8 mouse cellular contexts compared by ENCODE assay signal in genomic region chr2:118976941-118977340, GRCm38 (mm10). TPM values are rescaled to one million over a fixed set of nuclear protein-coding genes. Genes with fewer than 3 reads are reported as not detected.
DNase-seq lines count a peak whose midpoint lies in the region; ATAC-seq and TF ChIP-seq lines count a peak whose summit lies in the region.

No protein-coding gene starts in this region.

- no peaks in the 10 kb centered on the region for H3K36me3 ChIP-seq in forebrain, embryonic 11.5 days (ENCODE audit: control insufficient read depth, insufficient read depth, low read length)
- no peaks in the 10 kb centered on the region for H3K36me3 ChIP-seq in limb, embryonic 12.5 days
- no peaks in the 10 kb centered on the region for H3K36me3 ChIP-seq in neural tube, embryonic 15.5 days

- ATAC-seq in forebrain, embryonic 11.5 days (replicated peaks; ENCODE audit: low FRiP score), result no peak
- no peak for ATAC-seq in limb, embryonic 12.5 days (ENCODE audit: insufficient number of reproducible peaks, insufficient read depth, low FRiP score, low TSS enrichment, low read depth)
- no peak for ATAC-seq in neural tube, embryonic 15.5 days (ENCODE audit: low FRiP score)

- peaks cover 40% of the 10 kb centered on the region for H3K27me3 ChIP-seq in forebrain, embryonic 11.5 days (ENCODE audit: control insufficient read depth, insufficient read depth, low read length)
- H3K27me3 ChIP-seq in limb, embryonic 12.5 days, result peaks cover 57% of the 10 kb centered on the region
- peaks cover 37% of the 10 kb centered on the region for H3K27me3 ChIP-seq in neural tube, embryonic 15.5 days (replicated peaks)

- H3K9ac ChIP-seq in forebrain, embryonic 11.5 days (ENCODE audit: low read length), result peak overlapping the region; percentile 77; the same call in 1 of the 2 replicates
- peak overlapping the region; percentile 74 for H3K9ac ChIP-seq in limb, embryonic 12.5 days (replicated peaks)
- H3K9ac ChIP-seq in neural tube, embryonic 15.5 days (replicated peaks), result peak overlapping the region; percentile 68

- peaks cover 3% of the 10 kb centered on the region; the same call in 1 of the 2 replicates for H3K4me1 ChIP-seq in forebrain, embryonic 11.5 days (replicated peaks; ENCODE audit: control insufficient read depth, insufficient read depth, low read length)
- H3K4me1 ChIP-seq in limb, embryonic 12.5 days (replicated peaks), result peaks cover 10% of the 10 kb centered on the region
- peaks cover 21% of the 10 kb centered on the region for H3K4me1 ChIP-seq in neural tube, embryonic 15.5 days

- H3K4me3 ChIP-seq in layer of hippocampus, adult 2 months, result peak overlapping the region; percentile 66
- peak overlapping the region; percentile 57 for H3K4me3 ChIP-seq in forebrain, embryonic 11.5 days (ENCODE audit: low read depth, low read length)
- peak overlapping the region; percentile 64 for H3K4me3 ChIP-seq in limb, embryonic 12.5 days (replicated peaks)
- H3K4me3 ChIP-seq in neural tube, embryonic 15.5 days (replicated peaks), result peak overlapping the region; percentile 60

- TF ChIP-seq CTCF in layer of hippocampus, adult 2 months (conservative IDR thresholded peaks at IDR 0.05), result no peak

- H3K9me3 ChIP-seq in forebrain, embryonic 11.5 days (ENCODE audit: control insufficient read depth, low read length), result no peaks in the 10 kb centered on the region
- no peaks in the 10 kb centered on the region for H3K9me3 ChIP-seq in limb, embryonic 12.5 days
- H3K9me3 ChIP-seq in neural tube, embryonic 15.5 days (replicated peaks), result no peaks in the 10 kb centered on the region

- peak overlapping the region; percentile 98 for H3K4me2 ChIP-seq in forebrain, embryonic 11.5 days (ENCODE audit: low read depth, low read length, severe bottlenecking)
- H3K4me2 ChIP-seq in limb, embryonic 12.5 days, result peak overlapping the region; percentile 86
- H3K4me2 ChIP-seq in neural tube, embryonic 15.5 days, result peak overlapping the region; percentile 95

- H3K27ac ChIP-seq in layer of hippocampus, adult 2 months, result peak overlapping the region; percentile 90
- no peak overlapping the region for H3K27ac ChIP-seq in forebrain, embryonic 11.5 days (ENCODE audit: low read depth, low read length)
- H3K27ac ChIP-seq in limb, embryonic 12.5 days, result no peak overlapping the region
- no peak overlapping the region for H3K27ac ChIP-seq in neural tube, embryonic 15.5 days (replicated peaks)

- 15% methylated on average over 5 of the region's 5 CpGs for WGBS in forebrain, embryonic 11.5 days
- WGBS in limb, embryonic 12.5 days, result 14% methylated on average over 5 of the region's 5 CpGs
- WGBS in neural tube, embryonic 15.5 days, result 16% methylated on average over 5 of the region's 5 CpGs

- no peak for DNase-seq in layer of hippocampus, adult 2 months (ENCODE audit: low spot score in 2 of 2)
- no peak for DNase-seq in layer of hippocampus, adult 8-10 months (ENCODE audit: low spot score in 2 of 2)
- DNase-seq in forebrain, embryonic 11.5 days (ENCODE audit: low spot score), result no peak
- no peak for DNase-seq in gastrocnemius, adult 18-20 months (ENCODE audit: low spot score)
- DNase-seq in thymus, postnatal 14 days, result no peak
- no peak for DNase-seq in right cerebral cortex, postnatal 14 days

RNA-seq across cellular contexts. Expression of gene Chst14, which starts 50.6 kb away (rescaled TPM):
- total RNA-seq in layer of hippocampus, adult 2 months (2021), result 1 to 10 TPM; 2.5 to 3.0 TPM
- 1 to 10 TPM; 3.5 to 4.3 (median 3.8) TPM for total RNA-seq in layer of hippocampus, adult 8-10 months (2022)
- polyA plus RNA-seq in forebrain, embryonic 11.5 days (2014; fragmentation: Nextera tagmentation; extraction: Ambion mirVana), result 15.7 and 20.4 TPM in 2 replicates
- polyA plus RNA-seq in limb, embryonic 12.5 days (2016; fragmentation: Nextera tagmentation; extraction: Ambion mirVana), result 42.9 and 45.6 TPM in 2 replicates
- 6.1 and 9.3 TPM in 2 replicates for polyA plus RNA-seq in neural tube, embryonic 15.5 days (2015; fragmentation: Nextera tagmentation; extraction: Ambion mirVana)
- total RNA-seq in gastrocnemius, adult 18-20 months (2021), result 1 to 10 TPM; 1.7 to 2.3 TPM

RNA-seq across cellular contexts. Expression of gene Ccdc32, which starts 52.3 kb away (rescaled TPM):
- 10 to 100 TPM; 53.2 to 53.6 TPM for total RNA-seq in layer of hippocampus, adult 2 months (2021)
- total RNA-seq in layer of hippocampus, adult 8-10 months (2022), result 10 to 100 TPM; 45.3 to 60.6 (median 53.9) TPM
- polyA plus RNA-seq in forebrain, embryonic 11.5 days (2014; fragmentation: Nextera tagmentation; extraction: Ambion mirVana), result 22.1 and 24.0 TPM in 2 replicates
- polyA plus RNA-seq in limb, embryonic 12.5 days (2016; fragmentation: Nextera tagmentation; extraction: Ambion mirVana), result 20.0 and 21.8 TPM in 2 replicates
- 40.7 and 41.2 TPM in 2 replicates for polyA plus RNA-seq in neural tube, embryonic 15.5 days (2015; fragmentation: Nextera tagmentation; extraction: Ambion mirVana)
- 1 to 10 TPM; 3.6 to 3.9 TPM for total RNA-seq in gastrocnemius, adult 18-20 months (2021)

RNA-seq across cellular contexts. Expression of gene Rpusd2, which starts 57.6 kb away (rescaled TPM):
- 1 to 10 TPM; 8.0 to 8.1 TPM for total RNA-seq in layer of hippocampus, adult 2 months (2021)
- total RNA-seq in layer of hippocampus, adult 8-10 months (2022), result 1 to 10 TPM; 7.4 to 9.4 (median 9.0) TPM
- polyA plus RNA-seq in forebrain, embryonic 11.5 days (2014; fragmentation: Nextera tagmentation; extraction: Ambion mirVana), result 8.3 and 8.9 TPM in 2 replicates
- 5.4 and 6.2 TPM in 2 replicates for polyA plus RNA-seq in limb, embryonic 12.5 days (2016; fragmentation: Nextera tagmentation; extraction: Ambion mirVana)
- 3.7 and 4.5 TPM in 2 replicates for polyA plus RNA-seq in neural tube, embryonic 15.5 days (2015; fragmentation: Nextera tagmentation; extraction: Ambion mirVana)
- total RNA-seq in gastrocnemius, adult 18-20 months (2021), result 1 to 10 TPM; 2.5 to 3.2 TPM

Comparison
In these comparisons a context has a peak if more than half of its experiments do, and no peak if none do; other contexts are left out.
1. RNA of gene Ccdc32, which starts 52.3 kb away (total RNA-seq): 45.3 to 60.6 TPM in layer of hippocampus, adult 8-10 months and 53.2 to 53.6 TPM in layer of hippocampus, adult 2 months; 3.6 to 3.9 TPM in gastrocnemius, adult 18-20 months; every median in the first group is over 4 times any median in the second.
2. Peak in every context shown above with its lines, with median percentiles within 50 percentile points of each other: H3K4me3 ChIP-seq, H3K4me2 ChIP-seq and H3K9ac ChIP-seq.